In the genomic region with DNA sequence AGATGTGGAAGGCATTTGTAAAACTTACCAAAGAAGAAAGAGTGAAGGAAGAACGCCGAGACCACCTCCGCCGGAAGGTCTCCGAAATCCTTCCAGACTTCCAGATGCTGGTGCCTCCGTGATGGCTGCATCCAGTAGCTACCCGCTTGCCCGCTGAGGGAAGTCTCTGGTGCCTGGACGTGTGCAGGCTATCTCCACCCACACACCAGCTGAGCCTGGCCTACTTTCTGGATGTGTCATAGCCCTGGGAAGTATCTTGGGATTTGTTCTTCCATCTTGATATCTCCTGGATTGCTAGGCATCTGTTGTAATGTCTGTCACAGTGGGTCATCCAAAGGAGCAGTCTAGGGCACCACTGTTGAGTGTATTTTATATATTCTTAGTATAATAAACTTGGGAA, we compare ENCODE assay signal across 21 mouse cellular contexts. TPM values are rescaled to one million over a fixed set of nuclear protein-coding genes. Genes with fewer than 3 reads are reported as not detected.
DNase-seq lines count a peak whose midpoint lies in the region; ATAC-seq and TF ChIP-seq lines count a peak whose summit lies in the region.
"Had no signal": no experiment of that assay in that cellular context is flagged by ENCODE, and none has a peak within 500 bp of the region (broad histone marks: within the 10 kb centered on the region; RNA-seq: fewer than 3 reads in every experiment).

No protein-coding gene starts in this region.

- H3K4me3 ChIP-seq in forebrain, postnatal 0 days (ENCODE audit: low read depth, low read length) = no peak overlapping the region
- H3K4me3 ChIP-seq in forebrain, embryonic 14.5 days (ENCODE audit: low read depth, low read length) = no peak overlapping the region
- no peak overlapping the region for H3K4me3 ChIP-seq in intestine, embryonic 14.5 days (ENCODE audit: low read depth, low read length)
- no peak overlapping the region for H3K4me3 ChIP-seq in intestine, postnatal 0 days (ENCODE audit: low read depth, low read length)
- H3K4me3 ChIP-seq in left cerebral cortex, adult 2 months = no peak overlapping the region
- H3K4me3 ChIP-seq: embryonic facial prominence, embryonic 12.5 days; embryonic facial prominence, embryonic 15.5 days; forebrain, embryonic 15.5 days; hindbrain, embryonic 12.5 days; hindbrain, embryonic 15.5 days; intestine, embryonic 15.5 days had no signal

- no peaks in the 10 kb centered on the region for H3K9me3 ChIP-seq in forebrain, postnatal 0 days (ENCODE audit: low read length)
- no peaks in the 10 kb centered on the region for H3K9me3 ChIP-seq in forebrain, embryonic 14.5 days (replicated peaks; ENCODE audit: control insufficient read depth, low read length)
- H3K9me3 ChIP-seq in intestine, embryonic 14.5 days (ENCODE audit: control insufficient read depth, low read length) = no peaks in the 10 kb centered on the region
- H3K9me3 ChIP-seq in intestine, postnatal 0 days (ENCODE audit: control insufficient read depth) = no peaks in the 10 kb centered on the region
- H3K9me3 ChIP-seq: embryonic facial prominence, embryonic 12.5 days; embryonic facial prominence, embryonic 15.5 days; forebrain, embryonic 15.5 days; hindbrain, embryonic 12.5 days; hindbrain, embryonic 15.5 days; intestine, embryonic 15.5 days had no signal

- TF ChIP-seq CTCF in forebrain, postnatal 0 days (IDR thresholded peaks at IDR 0.05; ENCODE audit: low read depth) = no peak
- no peak for TF ChIP-seq CTCF in intestine, postnatal 0 days (IDR thresholded peaks at IDR 0.05; ENCODE audit: low read depth)
- no peak for TF ChIP-seq CTCF in left cerebral cortex, adult 2 months (IDR thresholded peaks at IDR 0.05)

- DNase-seq in forebrain, postnatal 0 days = no peak
- no peak for DNase-seq in forebrain, embryonic 14.5 days (ENCODE audit: low spot score)
- DNase-seq in intestine, embryonic 14.5 days (ENCODE audit: low spot score) = peak; percentile 44
- DNase-seq in left cerebral cortex, adult 2 months (ENCODE audit: extremely low spot score in 1 of 2, low spot score in 2 of 2) = no peak
- DNase-seq in left cerebral cortex, adult 11 months (ENCODE audit: low spot score) = no peak
- peak; percentile 77 for DNase-seq in brain, adult 2 months (ENCODE audit: low read depth, low spot score)
- DNase-seq: adrenal gland, adult 2 months; adrenal gland, postnatal 14 days; cerebellum, adult 2 months; cerebellum, adult 9-11 months; cerebellum, postnatal 25 days; gastrocnemius, postnatal 25 days had no signal

- no peak for ATAC-seq in forebrain, postnatal 0 days
- no peak for ATAC-seq in forebrain, embryonic 14.5 days
- no peak for ATAC-seq in intestine, embryonic 14.5 days (replicated peaks; ENCODE audit: low FRiP score, low TSS enrichment, low read depth)
- ATAC-seq in intestine, postnatal 0 days = no peak
- ATAC-seq: CD4-positive, CD25-positive, alpha-beta regulatory T cell, adult 4 months; intestine, embryonic 15.5 days had no signal

- H3K36me3 ChIP-seq in forebrain, postnatal 0 days (ENCODE audit: insufficient read depth) = peaks cover 8% of the 10 kb centered on the region; the same call in 1 of the 2 replicates
- no peaks in the 10 kb centered on the region for H3K36me3 ChIP-seq in forebrain, embryonic 14.5 days (ENCODE audit: control insufficient read depth, insufficient read depth, low read length)
- H3K36me3 ChIP-seq in intestine, embryonic 14.5 days (ENCODE audit: control insufficient read depth, insufficient read depth, low read length) = 0 out of 2 replicates have a peak, but pooled peaks cover 3% of the 10 kb centered on the region
- peaks cover 7% of the 10 kb centered on the region; the same call in 1 of the 2 replicates for H3K36me3 ChIP-seq in intestine, postnatal 0 days (ENCODE audit: control insufficient read depth, insufficient read depth)
- H3K36me3 ChIP-seq: embryonic facial prominence, embryonic 15.5 days; forebrain, embryonic 15.5 days; intestine, embryonic 15.5 days had no signal

- 94% methylated on average over 9 of the region's 9 CpGs for WGBS in forebrain, postnatal 0 days
- WGBS in forebrain, embryonic 14.5 days = 95% methylated on average over 9 of the region's 9 CpGs
- WGBS in intestine, embryonic 14.5 days = 92% methylated on average over 9 of the region's 9 CpGs
- WGBS in intestine, postnatal 0 days = 96% methylated on average over 9 of the region's 9 CpGs

- intact Hi-C loops in left cerebral cortex, adult 2 months (cut with DNase I) = no loop called here

- H3K27me3 ChIP-seq in forebrain, postnatal 0 days (ENCODE audit: insufficient read depth, low read length) = no peaks in the 10 kb centered on the region
- H3K27me3 ChIP-seq in forebrain, embryonic 14.5 days (replicated peaks; ENCODE audit: control insufficient read depth, insufficient read depth, low read length) = no peaks in the 10 kb centered on the region
- H3K27me3 ChIP-seq in intestine, embryonic 14.5 days (replicated peaks; ENCODE audit: control insufficient read depth, insufficient read depth, low read length) = no peaks in the 10 kb centered on the region
- no peaks in the 10 kb centered on the region for H3K27me3 ChIP-seq in intestine, postnatal 0 days (replicated peaks; ENCODE audit: control insufficient read depth, insufficient read depth, low read length)
- H3K27me3 ChIP-seq: embryonic facial prominence, embryonic 12.5 days; embryonic facial prominence, embryonic 15.5 days; forebrain, embryonic 15.5 days; hindbrain, embryonic 12.5 days; hindbrain, embryonic 15.5 days; intestine, embryonic 15.5 days had no signal

- H3K27ac ChIP-seq in forebrain, postnatal 0 days (ENCODE audit: low read depth, low read length) = peak overlapping the region; percentile 9
- H3K27ac ChIP-seq in forebrain, embryonic 14.5 days (ENCODE audit: low read depth, low read length) = no peak overlapping the region
- no peak overlapping the region for H3K27ac ChIP-seq in intestine, embryonic 14.5 days (ENCODE audit: low read depth)
- H3K27ac ChIP-seq in intestine, postnatal 0 days (ENCODE audit: low read depth, low read length) = no peak overlapping the region
- H3K27ac ChIP-seq in left cerebral cortex, adult 2 months = peak overlapping the region; percentile 30; the same call in 1 of the 2 replicates
- H3K27ac ChIP-seq: embryonic facial prominence, embryonic 12.5 days; embryonic facial prominence, embryonic 15.5 days; forebrain, embryonic 15.5 days; hindbrain, embryonic 12.5 days; hindbrain, embryonic 15.5 days; intestine, embryonic 15.5 days had no signal

- H3K4me2 ChIP-seq in forebrain, postnatal 0 days (ENCODE audit: low read depth) = no peak overlapping the region
- H3K4me2 ChIP-seq in forebrain, embryonic 14.5 days (ENCODE audit: low read length) = no peak overlapping the region
- H3K4me2 ChIP-seq in intestine, embryonic 14.5 days (ENCODE audit: low read length) = no peak overlapping the region
- no peak overlapping the region for H3K4me2 ChIP-seq in intestine, postnatal 0 days (replicated peaks; ENCODE audit: low read depth)
- H3K4me2 ChIP-seq: embryonic facial prominence, embryonic 12.5 days; embryonic facial prominence, embryonic 15.5 days; forebrain, embryonic 15.5 days; heart, embryonic 11.5 days; hindbrain, embryonic 12.5 days; hindbrain, embryonic 15.5 days; intestine, embryonic 15.5 days had no signal

- H3K4me1 ChIP-seq in forebrain, postnatal 0 days (ENCODE audit: insufficient read depth) = no peaks in the 10 kb centered on the region
- H3K4me1 ChIP-seq in forebrain, embryonic 14.5 days (ENCODE audit: control insufficient read depth, insufficient read depth, low read length) = no peaks in the 10 kb centered on the region
- no peaks in the 10 kb centered on the region for H3K4me1 ChIP-seq in intestine, embryonic 14.5 days (replicated peaks; ENCODE audit: control insufficient read depth, insufficient read depth, low read length)
- H3K4me1 ChIP-seq in intestine, postnatal 0 days (replicated peaks; ENCODE audit: control insufficient read depth, insufficient read depth, low read length) = no peaks in the 10 kb centered on the region
- H3K4me1 ChIP-seq: embryonic facial prominence, embryonic 12.5 days; embryonic facial prominence, embryonic 15.5 days; intestine, embryonic 15.5 days had no signal

- no peak overlapping the region for H3K9ac ChIP-seq in forebrain, postnatal 0 days
- H3K9ac ChIP-seq in forebrain, embryonic 14.5 days (ENCODE audit: low read length) = no peak overlapping the region
- H3K9ac ChIP-seq in intestine, embryonic 14.5 days (ENCODE audit: low read length) = no peak overlapping the region
- H3K9ac ChIP-seq in intestine, postnatal 0 days (ENCODE audit: low read depth, low read length) = no peak overlapping the region
- H3K9ac ChIP-seq: embryonic facial prominence, embryonic 12.5 days; embryonic facial prominence, embryonic 15.5 days; forebrain, embryonic 15.5 days; hindbrain, embryonic 12.5 days; hindbrain, embryonic 15.5 days; intestine, embryonic 15.5 days had no signal

RNA-seq across cellular contexts. Expression of a gene that starts 16.3 kb away (rescaled TPM):
- 9.0 and 10.8 TPM in 2 replicates for total RNA-seq in forebrain, postnatal 0 days (2014; rRNA removed)
- 2.9 and 5.4 TPM in 2 replicates for polyA plus RNA-seq in forebrain, postnatal 0 days (2015; fragmentation: Nextera tagmentation; extraction: Ambion mirVana)
- polyA plus RNA-seq in forebrain, embryonic 14.5 days (2014; fragmentation: Nextera tagmentation; extraction: Ambion mirVana) = 1.3 and 2.4 TPM in 2 replicates
- polyA plus RNA-seq in intestine, embryonic 14.5 days (2014; fragmentation: Nextera tagmentation; extraction: Ambion mirVana) = 2.4 and 2.7 TPM in 2 replicates
- 2.0 and 2.6 TPM in 2 replicates for polyA plus RNA-seq in intestine, postnatal 0 days (2015; fragmentation: Nextera tagmentation; extraction: Ambion mirVana)
- 10 to 100 TPM; 27.0 to 28.2 TPM for total RNA-seq in left cerebral cortex, adult 2 months (2021)

RNA-seq across cellular contexts. Expression of a gene that starts 36.7 kb away (rescaled TPM):
- 32.5 and 32.8 TPM in 2 replicates for total RNA-seq in forebrain, postnatal 0 days (2014; rRNA removed)
- 9.6 and 11.7 TPM in 2 replicates for polyA plus RNA-seq in forebrain, postnatal 0 days (2015; fragmentation: Nextera tagmentation; extraction: Ambion mirVana)
- 27.7 and 32.7 TPM in 2 replicates for polyA plus RNA-seq in forebrain, embryonic 14.5 days (2014; fragmentation: Nextera tagmentation; extraction: Ambion mirVana)
- polyA plus RNA-seq in intestine, embryonic 14.5 days (2014; fragmentation: Nextera tagmentation; extraction: Ambion mirVana) = 34.3 and 38.0 TPM in 2 replicates
- 5.8 and 7.0 TPM in 2 replicates for polyA plus RNA-seq in intestine, postnatal 0 days (2015; fragmentation: Nextera tagmentation; extraction: Ambion mirVana)
- 10 to 100 TPM; 36.7 to 37.7 TPM for total RNA-seq in left cerebral cortex, adult 2 months (2021)

Comparison
In these comparisons a context has a peak if more than half of its experiments do, and no peak if none do; other contexts are left out.
1. H3K27ac ChIP-seq: peak in forebrain, postnatal 0 days (single experiment) and left cerebral cortex, adult 2 months (single experiment); none in forebrain, embryonic 14.5 days (single experiment), intestine, embryonic 14.5 days (single experiment) and intestine, postnatal 0 days (single experiment).
2. DNase-seq: peak in intestine, embryonic 14.5 days (single experiment) and brain, adult 2 months (single experiment); none in forebrain, postnatal 0 days (single experiment), forebrain, embryonic 14.5 days (single experiment), left cerebral cortex, adult 2 months (0 of 2) and left cerebral cortex, adult 11 months (single experiment).